Mouse (Mus musculus) left cerebral cortex, postnatal 10 days (tissue): Measurements from ENCODE around the gene Kcnq5. TPM values are rescaled to one million over a fixed set of nuclear protein-coding genes. Genes with fewer than 3 reads are reported as not detected.

Experiments used
- DNase-seq, 2 experiments: peaks; one replicate each; pipeline ENCODE4 v3.0.0; 2021 to 2022; ENCODE audit warnings: low spot score in 2 of 2, mixed read lengths in 1 of 2; ENCODE audit errors: extremely low spot score in 1 of 2
- intact Hi-C: fragments of 180-260 bp; cut with DNase I; formaldehyde crosslinking; loops from one replicate; pipeline ENCODE4 v1.15.1; 2025
- total RNA-seq, 2 experiments: library from RNA; stranded (reverse); gene quantifications; 2 replicates each; pipeline ENCODE4 v1.2.3; 2021

Kcnq5 gene
- 10 to 100 TPM; 73.7 to 80.2 TPM for total RNA-seq

- intact Hi-C loops, result loop anchor here (5.0 kb wide), 2 partner anchors 306 to 549 kb away; no protein-coding TSS in a partner anchor
These were observed at the start of gene Kcnq5 for GRCm38 (mm10) chr1:21961251-21962082. TSS of gene Kcnq5 (minus strand) at chr1:21961942.

GRCm38 (mm10) chr1:21979755-21980154 is 18.0 kb upstream of the Kcnq5 start:
- DNase-seq, result no peak
- intact Hi-C loops, result no loop called here

More at GRCm38 (mm10) chr1:21961251-21962082, at the start of gene Kcnq5:
- peak; percentile 43 to 83 for DNase-seq

GRCm38 (mm10) chr1:21979292-21979691 is 17.6 kb upstream of the Kcnq5 start:
- intact Hi-C loops, result no loop called here
- DNase-seq, result no peak

- intact Hi-C loops, result no loop called here
- no peak for DNase-seq
These were observed 12.3 kb upstream of the Kcnq5 start for GRCm38 (mm10) chr1:21974040-21974439.

- DNase-seq, result no peak
- intact Hi-C loops, result no loop called here
These were observed 5.4 kb upstream of the Kcnq5 start for GRCm38 (mm10) chr1:21967139-21967538.

GRCm38 (mm10) chr1:21962896-21963864 is 1.4 kb upstream of the Kcnq5 start:
- intact Hi-C loops, result loop anchor here (5.0 kb wide), 2 partner anchors 304 to 551 kb away; no protein-coding TSS in a partner anchor
- DNase-seq, result peak in 1 of 2 experiments; percentile 18

- DNase-seq, result peak; percentile 39 to 46
- intact Hi-C loops, result loop anchor here (5.0 kb wide), 2 partner anchors 305 to 550 kb away; no protein-coding TSS in a partner anchor
These were observed 335 bp upstream of the Kcnq5 start for GRCm38 (mm10) chr1:21962083-21962471.

GRCm38 (mm10) chr1:21960421-21961250 is 1.1 kb downstream of the Kcnq5 start:
- DNase-seq, result peak; percentile 42 to 47
- intact Hi-C loops, result loop anchor here (5.0 kb wide), 2 partner anchors 307 to 548 kb away; no protein-coding TSS in a partner anchor

GRCm38 (mm10) chr1:21959648-21960285 is 2.0 kb downstream of the Kcnq5 start:
- DNase-seq, result no peak
- intact Hi-C loops, result loop anchor here (5.0 kb wide), 2 partner anchors 308 to 547 kb away; no protein-coding TSS in a partner anchor

- no peak for DNase-seq
- intact Hi-C loops, result no loop called here
These were observed 3.7 kb downstream of the Kcnq5 start for GRCm38 (mm10) chr1:21958013-21958412.

- DNase-seq, result no peak
- intact Hi-C loops, result no loop called here
These were observed 20.9 kb downstream of the Kcnq5 start for GRCm38 (mm10) chr1:21940831-21941230.

GRCm38 (mm10) chr1:21927182-21927581 is 34.6 kb downstream of the Kcnq5 start:
- intact Hi-C loops, result no loop called here
- DNase-seq, result no peak

- peak in 1 of 2 experiments; percentile 16 for DNase-seq
- intact Hi-C loops, result no loop called here
These were observed 38.5 kb downstream of the Kcnq5 start for GRCm38 (mm10) chr1:21923293-21923642.

GRCm38 (mm10) chr1:21922578-21923292 is 39.0 kb downstream of the Kcnq5 start:
- DNase-seq, result no peak
- intact Hi-C loops, result no loop called here

- intact Hi-C loops, result no loop called here
- no peak for DNase-seq
These were observed 42.5 kb downstream of the Kcnq5 start for GRCm38 (mm10) chr1:21919276-21919675.

- no peak for DNase-seq
- intact Hi-C loops, result no loop called here
These were observed 65.5 kb downstream of the Kcnq5 start for GRCm38 (mm10) chr1:21896067-21896719.

- intact Hi-C loops, result no loop called here
- no peak for DNase-seq
These were observed 78.0 kb downstream of the Kcnq5 start for GRCm38 (mm10) chr1:21883747-21884146.
